Mouse (Mus musculus): ENCODE results near the gene Pde4b.

GRCm38 (mm10) chr4:102574666-102575254 is 487.4 kb downstream of the Pde4b start:
- no peak for TF ChIP-seq CTCF (IDR thresholded peaks at IDR 0.05; ENCODE audit: control insufficient read depth, insufficient read depth, insufficient read length)
- TF ChIP-seq CEBPB (IDR thresholded peaks at IDR 0.05; ENCODE audit: low read depth): no peak

Measured in C2C12 (cell line).